Comparison of ENCODE assay signal across 9 mouse cellular contexts in genomic region chr16:77643036-77643870, GRCm38 (mm10). TPM values are rescaled to one million over a fixed set of nuclear protein-coding genes. Genes with fewer than 3 reads are reported as not detected.
A peak's percentile ranks its signal among the peaks of the same experiment; 100 is the strongest.
DNase-seq lines count a peak whose midpoint lies in the region; TF ChIP-seq lines count a peak whose summit lies in the region.
"Had no signal": no experiment of that assay in that cellular context is flagged by ENCODE, and none has a peak within 500 bp of the region (broad histone marks: within the 10 kb centered on the region; RNA-seq: fewer than 3 reads in every experiment).

No protein-coding gene starts in this region.

- no peaks in the 10 kb centered on the region for H3K4me1 ChIP-seq in kidney, adult 2 months (ENCODE audit: control insufficient read depth, insufficient read depth, low read length)

- WGBS in kidney, adult 2 months = 69% methylated on average over 14 of the region's 14 CpGs

- peak; percentile 39 for DNase-seq in kidney, adult 2 months
- no peak for DNase-seq in kidney, adult 11 months
- DNase-seq in fat pad, adult 2 months (ENCODE audit: extremely low read depth, low read depth, low spot score) = peak; percentile 86
- peak; percentile 18 to 29 for DNase-seq in heart, postnatal 14 days
- DNase-seq in layer of hippocampus, adult 9-11 months = peak; percentile 88
- DNase-seq in lung, postnatal 10 days = peak; percentile 26
- DNase-seq in skeletal muscle tissue, adult 2 months (ENCODE audit: low read depth, low spot score) = peak; percentile 34
- no peak for DNase-seq in spleen, adult 18-20 months

- TF ChIP-seq CTCF in kidney, adult 2 months (conservative IDR thresholded peaks at IDR 0.05; ENCODE audit: insufficient read depth, insufficient read length, low read depth, low read length) = no peak

- no peak overlapping the region; the same call in 1 of the 2 replicates for H3K27ac ChIP-seq in kidney, adult 2 months (ENCODE audit: insufficient read depth, low read depth, low read length)

- intact Hi-C loops in heart, postnatal 14 days (cut with DNase I) = loop anchor here (5.0 kb wide), 1 partner anchor 46 kb away; no protein-coding TSS in a partner anchor

- no peaks in the 10 kb centered on the region for H3K36me3 ChIP-seq in kidney, adult 2 months (ENCODE audit: control insufficient read depth, insufficient read depth, low read length)

- H3K27me3 ChIP-seq in kidney, adult 2 months (replicated peaks; ENCODE audit: control insufficient read depth, insufficient read depth, low read length) = no peaks in the 10 kb centered on the region

- TF ChIP-seq POLR2A in kidney, adult 2 months (IDR thresholded peaks at IDR 0.05; ENCODE audit: low read depth, low read length) = no peak

- H3K4me3 ChIP-seq in kidney, adult 2 months (ENCODE audit: insufficient read depth, low read depth, low read length) = peak overlapping the region; percentile 56

RNA-seq across cellular contexts. Expression of gene Gm11146, which starts 41.4 kb away (rescaled TPM):
- not detected in 2 replicates for polyA plus RNA-seq in kidney, adult 2 months (2012; rRNA removed)
- not detected for total RNA-seq in heart, postnatal 14 days (2021)
- total RNA-seq: layer of hippocampus, postnatal 25 days had no signal

Comparison
In these comparisons a context has a peak if more than half of its experiments do, and no peak if none do; other contexts are left out.
1. DNase-seq: peak in kidney, adult 2 months (single experiment), fat pad, adult 2 months (single experiment), heart, postnatal 14 days (2 of 2), layer of hippocampus, adult 9-11 months (single experiment), lung, postnatal 10 days (single experiment) and skeletal muscle tissue, adult 2 months (single experiment); none in kidney, adult 11 months (single experiment) and spleen, adult 18-20 months (0 of 2).